Mouse (Mus musculus): Measurements from ENCODE around the gene Manf.

Manf gene

GRCm38 (mm10) chr9:106891829-106892551 is at the start of gene Manf:
Gene Manf, minus strand, starts transcription at chr9:106891979.
- in situ Hi-C loops (cut with MboI, MseI), result loop anchor here (5.0 to 10.0 kb wide), 2 partner anchors 400 to 663 kb away; partner anchors contain the start of gene Rassf1

- in situ Hi-C loops (cut with MboI, MseI), result no loop called here
Observed at GRCm38 (mm10) chr9:106934998-106935397, 43.2 kb upstream of the Manf start.

- in situ Hi-C loops (cut with MboI, MseI), result no loop called here
Observed at GRCm38 (mm10) chr9:106914878-106915277, 23.1 kb upstream of the Manf start.

- in situ Hi-C loops (cut with MboI, MseI), result no loop called here
Observed at GRCm38 (mm10) chr9:106913759-106914158, 22.0 kb upstream of the Manf start.

- in situ Hi-C loops (cut with MboI, MseI), result no loop called here
Observed at GRCm38 (mm10) chr9:106911624-106912023, 19.8 kb upstream of the Manf start.

- in situ Hi-C loops (cut with MboI, MseI), result loop anchor here (10.0 kb wide), 1 partner anchor 446 kb away; no protein-coding TSS in a partner anchor
Observed at GRCm38 (mm10) chr9:106908715-106909114, 16.9 kb upstream of the Manf start.

GRCm38 (mm10) chr9:106908174-106908573 is 16.4 kb upstream of the Manf start:
- in situ Hi-C loops (cut with MboI, MseI), result loop anchor here (10.0 kb wide), 1 partner anchor 447 kb away; no protein-coding TSS in a partner anchor

- in situ Hi-C loops (cut with MboI, MseI), result loop anchor here (10.0 kb wide), 1 partner anchor 448 kb away; no protein-coding TSS in a partner anchor
Observed at GRCm38 (mm10) chr9:106906597-106906996, 14.8 kb upstream of the Manf start.

- in situ Hi-C loops (cut with MboI, MseI), result loop anchor here (10.0 kb wide), 1 partner anchor 451 kb away; no protein-coding TSS in a partner anchor
Observed at GRCm38 (mm10) chr9:106903791-106904134, 12.0 kb upstream of the Manf start.

GRCm38 (mm10) chr9:106903099-106903790 is 11.5 kb upstream of the Manf start:
- in situ Hi-C loops (cut with MboI, MseI), result loop anchor here (10.0 kb wide), 1 partner anchor 452 kb away; no protein-coding TSS in a partner anchor

GRCm38 (mm10) chr9:106901596-106901995 is 9.8 kb upstream of the Manf start:
- in situ Hi-C loops (cut with MboI, MseI), result loop anchor here (10.0 kb wide), 1 partner anchor 453 kb away; no protein-coding TSS in a partner anchor

GRCm38 (mm10) chr9:106898901-106899300 is 7.1 kb upstream of the Manf start:
- in situ Hi-C loops (cut with MboI, MseI), result loop anchor here (10.0 kb wide), 1 partner anchor 656 kb away; the partner anchor contains the start of gene Rassf1

- in situ Hi-C loops (cut with MboI, MseI), result loop anchor here (5.0 to 10.0 kb wide), 2 partner anchors 399 to 661 kb away; partner anchors contain the start of gene Rassf1
Observed at GRCm38 (mm10) chr9:106893327-106893726, 1.5 kb upstream of the Manf start.

GRCm38 (mm10) chr9:106892552-106892875 is 735 bp upstream of the Manf start:
- in situ Hi-C loops (cut with MboI, MseI), result loop anchor here (5.0 to 10.0 kb wide), 2 partner anchors 400 to 662 kb away; partner anchors contain the start of gene Rassf1

GRCm38 (mm10) chr9:106891341-106891741 is 438 bp downstream of the Manf start:
- in situ Hi-C loops (cut with MboI, MseI), result loop anchor here (5.0 to 10.0 kb wide), 2 partner anchors 401 to 663 kb away; partner anchors contain the start of gene Rassf1

GRCm38 (mm10) chr9:106890496-106891240 is 1.1 kb downstream of the Manf start:
- in situ Hi-C loops (cut with MboI, MseI), result loop anchor here (5.0 to 10.0 kb wide), 2 partner anchors 402 to 664 kb away; partner anchors contain the start of gene Rassf1

- in situ Hi-C loops (cut with MboI, MseI), result loop anchor here (10.0 kb wide), 2 partner anchors 205 to 635 kb away; partner anchors contain the start of gene Tex264
Observed at GRCm38 (mm10) chr9:106889321-106889720, 2.5 kb downstream of the Manf start.

- in situ Hi-C loops (cut with MboI, MseI), result loop anchor here (10.0 kb wide), 2 partner anchors 204 to 636 kb away; partner anchors contain the start of gene Tex264
Observed at GRCm38 (mm10) chr9:106888346-106888745, 3.4 kb downstream of the Manf start.

- in situ Hi-C loops (cut with MboI, MseI), result loop anchor here (10.0 kb wide), 2 partner anchors 202 to 638 kb away; partner anchors contain the start of gene Tex264
Observed at GRCm38 (mm10) chr9:106886828-106887702, 4.7 kb downstream of the Manf start, which contains the start of gene Rbm15b. Gene Rbm15b, minus strand, starts transcription at chr9:106887428.
